Mouse (Mus musculus): ENCODE results near the gene 1810013L24Rik. TPM values are rescaled to one million over a fixed set of nuclear protein-coding genes. Genes with fewer than 3 reads are reported as not detected.
"Not testable (repeated sequence)": the region's sequence is repeated elsewhere in the genome, so short reads cannot be mapped to it uniquely, and the experiment has no call there.

The 1810013L24Rik gene
- total RNA-seq, 2 experiments from 2014 or later: 109 to 113 TPM

DNA sequence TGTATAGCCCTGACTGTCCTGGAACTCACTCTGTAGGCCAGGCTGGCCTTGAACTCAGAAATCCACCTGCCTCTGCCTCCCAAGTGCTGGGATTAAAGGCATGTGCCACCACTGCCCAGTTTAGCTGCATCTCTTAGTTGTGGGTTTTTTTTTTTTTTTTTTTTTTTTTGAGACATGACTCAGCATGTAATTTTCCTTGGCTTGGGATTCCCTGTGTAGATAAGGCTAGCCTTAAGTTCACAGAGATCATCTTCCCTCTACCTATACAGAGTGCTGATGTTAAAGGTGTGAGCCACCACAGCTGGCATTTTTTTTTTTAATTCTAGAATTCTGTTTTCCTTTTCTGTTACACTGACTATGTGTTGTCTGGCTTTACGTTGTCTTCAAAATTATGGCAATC lies 7.7 kb downstream of the 1810013L24Rik start:
- no peak for DNase-seq

DNA sequence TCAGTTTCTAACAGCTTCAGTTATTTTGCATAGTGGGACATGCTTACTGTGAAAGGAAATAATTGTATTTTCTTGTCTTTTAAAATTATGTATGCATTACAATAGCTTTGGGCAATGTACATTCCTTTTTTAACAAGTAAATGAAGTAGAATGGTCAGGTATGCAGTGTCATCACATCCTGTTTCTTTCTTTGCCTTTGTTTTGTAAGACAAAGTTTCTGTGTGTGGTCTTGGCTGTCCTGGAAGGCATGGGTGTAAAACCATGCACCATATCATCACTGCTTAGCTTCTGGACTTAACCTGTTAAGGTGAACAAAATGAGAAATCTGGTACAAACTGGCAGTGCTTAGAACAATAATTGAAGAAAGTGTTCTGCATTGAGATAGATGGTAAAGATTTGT lies 9.0 kb downstream of the 1810013L24Rik start:
- DNase-seq: no peak

DNA sequence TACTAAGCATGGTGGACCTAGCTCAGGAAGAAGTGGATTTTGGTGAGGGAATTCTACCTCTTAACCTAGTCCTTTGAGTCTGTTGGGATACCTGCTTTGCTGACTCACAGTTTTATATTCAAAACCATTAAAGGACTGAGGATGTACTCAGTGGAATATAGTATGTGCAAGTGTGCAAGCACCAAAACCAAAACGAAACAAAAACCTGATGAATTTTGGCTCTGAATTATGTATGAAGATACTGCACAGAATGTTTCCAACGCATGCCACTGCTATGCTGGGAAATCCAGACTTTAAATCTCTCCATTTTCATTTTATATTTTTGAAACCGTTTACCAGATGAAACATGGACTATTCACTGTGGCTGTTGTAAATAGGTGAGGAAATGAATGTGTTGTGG lies 10.7 kb downstream of the 1810013L24Rik start:
- no peak for DNase-seq

DNA sequence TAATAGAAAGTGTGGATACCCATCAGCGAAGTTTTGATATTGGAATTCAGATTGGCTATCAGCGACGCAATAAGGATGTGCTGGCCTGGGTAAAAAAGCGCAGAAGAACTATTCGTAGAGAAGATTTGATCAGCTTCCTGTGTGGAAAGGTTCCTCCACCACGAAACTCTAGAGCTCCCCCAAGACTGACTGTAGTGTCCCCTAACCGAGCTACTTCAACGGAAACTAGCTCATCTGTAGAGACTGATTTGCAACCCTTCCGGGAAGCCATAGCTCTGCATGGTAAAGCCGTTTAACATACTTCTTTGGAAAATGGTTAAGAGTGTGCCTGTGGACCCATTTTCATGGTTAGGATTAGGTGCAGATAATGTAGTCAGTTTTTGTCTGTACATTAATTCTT lies 13.1 kb downstream of the 1810013L24Rik start:
- no peak for DNase-seq

DNA sequence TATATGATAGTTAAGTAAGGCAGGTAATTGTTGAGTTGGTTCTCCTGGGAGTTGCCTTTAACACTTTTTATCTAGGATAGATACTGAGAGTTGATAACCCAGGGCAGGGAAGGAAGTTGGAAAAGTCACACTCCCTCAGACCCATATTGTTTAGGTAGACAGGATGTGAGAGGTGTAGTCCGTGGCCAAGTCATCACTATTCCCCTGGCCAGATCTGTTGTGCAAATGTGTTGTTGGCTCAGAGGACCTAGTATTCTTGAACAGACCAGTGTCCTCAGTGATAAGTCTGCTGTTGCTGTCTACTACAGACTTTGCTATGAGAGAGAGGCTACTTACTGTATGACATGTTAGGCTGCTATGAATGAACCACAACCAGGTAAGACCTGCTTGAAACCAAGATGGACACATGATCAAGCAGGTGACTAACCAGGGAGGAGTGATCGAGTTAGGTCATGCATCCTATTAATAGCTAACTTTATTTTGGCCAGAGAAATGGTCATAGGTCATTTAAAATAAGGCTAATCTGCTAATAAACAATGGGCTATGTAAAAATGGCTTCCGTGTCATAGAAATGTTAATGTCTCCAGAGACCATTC lies 13.8 kb downstream of the 1810013L24Rik start:
- DNase-seq: no peak

DNA sequence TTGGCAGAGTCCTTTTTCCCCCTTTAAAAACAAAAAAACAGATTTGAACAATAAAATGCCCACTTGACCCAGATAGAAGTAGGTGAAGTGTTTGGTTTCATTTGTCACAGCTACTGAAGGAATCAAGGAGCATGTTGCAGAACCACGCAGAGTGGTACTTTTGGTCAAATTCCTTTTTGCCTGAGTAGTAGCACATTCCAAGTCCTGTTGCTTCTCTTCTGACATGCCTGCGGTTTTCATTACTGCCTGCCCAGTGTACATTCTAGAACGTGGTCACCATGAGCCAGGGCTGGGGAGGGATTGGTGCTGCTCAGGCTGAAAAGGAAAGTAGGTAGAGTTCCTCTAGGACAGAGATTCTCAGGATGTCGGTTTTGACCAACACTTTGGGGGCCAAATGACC lies 16.1 kb downstream of the 1810013L24Rik start:
- DNase-seq: no peak

DNA sequence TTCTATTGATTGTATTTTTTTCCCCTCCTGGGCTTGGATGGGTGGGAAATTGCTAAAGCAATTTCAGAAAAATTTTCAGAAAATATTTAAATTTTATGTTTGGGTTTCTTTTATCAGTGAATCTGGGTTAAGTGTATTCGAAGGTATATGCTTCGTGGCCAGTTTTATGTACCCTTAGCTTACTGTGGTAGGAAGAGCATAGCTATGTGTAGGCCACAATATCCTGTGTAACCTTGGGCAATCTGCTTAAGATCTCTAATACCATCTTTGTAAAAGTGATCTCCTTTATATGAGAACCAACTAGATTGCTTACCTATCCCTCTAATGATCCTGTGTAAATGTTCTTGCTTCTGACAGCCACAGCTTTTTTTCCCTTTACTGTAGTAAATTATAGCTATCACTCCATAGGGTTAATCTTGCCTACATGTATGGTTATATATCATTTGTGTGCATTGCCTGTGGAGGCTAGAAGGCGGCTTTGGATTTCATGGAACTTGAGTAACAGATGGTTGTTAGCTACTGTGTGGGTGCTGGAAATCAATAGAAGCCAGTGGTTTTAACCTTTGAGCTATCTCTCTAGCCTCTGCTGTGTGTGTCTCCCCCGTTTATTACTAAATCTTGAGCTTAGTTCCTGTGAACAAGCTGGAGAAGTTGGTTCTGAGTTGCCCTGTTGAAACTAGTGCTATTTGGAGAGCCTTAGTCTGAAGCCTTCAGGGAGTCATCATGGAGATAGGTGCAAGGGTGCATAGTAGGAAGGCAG lies 18.6 kb downstream of the 1810013L24Rik start:
- DNase-seq: no peak

DNA sequence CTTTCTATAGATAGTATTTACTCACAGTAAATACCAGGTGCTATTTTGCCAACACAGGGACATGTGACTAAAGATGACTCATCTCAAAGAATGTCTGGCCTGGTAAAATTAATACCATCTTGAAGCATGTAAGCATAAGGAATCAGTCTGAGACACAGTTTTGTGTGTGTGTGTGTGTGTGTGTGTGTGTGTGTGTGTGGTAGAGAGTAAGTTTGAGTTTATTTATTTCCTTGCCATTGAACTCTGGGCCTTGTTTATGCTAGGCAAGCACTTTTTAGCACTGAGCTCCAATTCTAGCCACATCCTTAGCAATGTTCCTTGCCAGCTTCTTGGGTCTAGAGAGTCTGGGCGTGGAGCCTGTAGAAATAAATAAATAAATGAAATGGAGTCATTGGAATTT lies 20.0 kb downstream of the 1810013L24Rik start:
- no peak for DNase-seq

DNA sequence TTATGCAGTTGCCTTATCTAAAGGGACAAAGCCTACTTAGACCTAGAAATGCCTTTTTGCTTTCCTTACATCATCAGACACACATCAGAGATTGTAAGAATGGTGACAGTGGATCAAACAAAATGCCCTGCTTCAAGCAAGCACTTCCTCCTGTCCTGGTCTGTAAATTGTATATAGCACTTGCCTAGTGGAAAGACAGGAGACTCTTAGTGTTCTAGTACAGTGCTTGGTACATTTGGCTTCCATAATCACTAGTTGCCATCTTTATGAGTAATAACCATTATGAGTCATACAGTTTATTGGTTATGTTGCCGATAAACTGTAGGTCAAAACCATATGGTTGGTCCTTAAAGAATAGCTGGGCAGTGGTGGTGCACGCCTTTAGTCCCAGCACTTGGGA lies 25.2 kb downstream of the 1810013L24Rik start:
- no peak for DNase-seq

DNA sequence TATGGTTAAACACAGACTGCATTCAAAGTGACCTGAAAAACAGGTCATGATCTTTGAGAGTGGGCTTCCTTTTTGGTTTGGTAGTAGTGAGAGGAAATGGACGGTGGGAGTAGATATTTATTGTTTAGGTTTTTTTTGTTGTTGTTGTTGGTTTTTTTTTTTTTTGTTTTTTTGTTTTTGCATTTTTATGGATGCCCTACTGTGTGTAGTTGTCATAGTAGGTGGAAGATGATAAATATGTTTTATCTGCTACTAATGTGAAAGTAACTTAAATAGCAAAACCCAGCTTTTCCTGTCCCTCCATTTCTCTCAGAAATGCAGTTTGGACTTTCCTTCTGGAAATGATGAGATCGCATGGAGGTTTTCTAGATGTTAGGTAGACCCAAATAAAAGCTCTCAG lies 26.9 kb downstream of the 1810013L24Rik start:
- DNase-seq: no peak

DNA sequence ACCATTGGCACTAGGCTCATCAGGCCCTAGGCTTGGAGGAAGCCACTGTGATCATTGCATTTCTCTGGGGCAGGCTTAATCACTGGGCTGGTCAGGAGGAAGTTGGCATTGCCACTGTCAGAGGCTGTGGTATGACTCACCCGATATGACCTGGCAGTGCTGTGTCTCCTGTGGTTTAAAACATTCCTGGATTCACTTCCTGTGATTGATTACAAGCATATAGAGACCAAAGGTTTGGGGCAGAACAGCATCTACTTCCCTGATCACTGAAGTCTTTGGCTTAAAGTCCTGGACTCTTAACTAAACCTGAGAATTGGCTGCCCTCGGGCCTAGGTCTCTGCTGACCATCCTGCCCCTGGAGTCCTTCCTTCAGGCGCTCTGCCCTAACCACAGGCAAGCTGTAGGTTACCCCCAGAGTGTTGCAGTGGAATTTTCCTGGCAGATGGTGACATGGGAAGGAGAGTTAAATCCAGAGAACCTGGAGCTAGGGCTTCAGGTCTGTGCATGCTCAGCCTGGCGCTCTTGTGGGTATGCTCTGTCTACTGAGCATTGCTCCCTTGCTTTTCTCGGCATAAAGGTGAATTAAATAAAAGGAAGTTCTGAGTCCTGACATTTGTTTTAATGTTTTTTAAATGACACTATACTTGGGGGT lies 32.6 kb downstream of the 1810013L24Rik start:
- no peak for DNase-seq

DNA sequence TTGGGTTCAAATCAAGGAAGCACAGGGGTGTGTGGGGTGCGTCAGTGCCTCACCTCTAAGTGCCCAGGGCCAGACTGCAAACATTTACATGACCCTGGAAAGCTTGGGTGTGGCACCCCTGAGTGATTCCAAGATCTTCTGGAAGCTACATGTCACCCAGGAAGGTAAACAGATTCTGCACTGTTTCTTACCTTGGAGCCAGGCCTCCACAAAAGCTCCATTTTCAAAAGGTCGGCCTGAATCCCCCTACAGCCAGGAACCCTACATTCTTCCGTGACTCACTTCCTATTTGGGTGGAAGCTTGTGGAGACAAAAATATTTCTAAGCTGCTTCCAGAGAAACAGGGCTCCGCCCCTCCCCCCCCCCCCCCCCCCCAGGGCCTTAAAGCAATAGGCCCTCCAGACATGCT lies 34.3 kb downstream of the 1810013L24Rik start:
- DNase-seq: no peak

DNA sequence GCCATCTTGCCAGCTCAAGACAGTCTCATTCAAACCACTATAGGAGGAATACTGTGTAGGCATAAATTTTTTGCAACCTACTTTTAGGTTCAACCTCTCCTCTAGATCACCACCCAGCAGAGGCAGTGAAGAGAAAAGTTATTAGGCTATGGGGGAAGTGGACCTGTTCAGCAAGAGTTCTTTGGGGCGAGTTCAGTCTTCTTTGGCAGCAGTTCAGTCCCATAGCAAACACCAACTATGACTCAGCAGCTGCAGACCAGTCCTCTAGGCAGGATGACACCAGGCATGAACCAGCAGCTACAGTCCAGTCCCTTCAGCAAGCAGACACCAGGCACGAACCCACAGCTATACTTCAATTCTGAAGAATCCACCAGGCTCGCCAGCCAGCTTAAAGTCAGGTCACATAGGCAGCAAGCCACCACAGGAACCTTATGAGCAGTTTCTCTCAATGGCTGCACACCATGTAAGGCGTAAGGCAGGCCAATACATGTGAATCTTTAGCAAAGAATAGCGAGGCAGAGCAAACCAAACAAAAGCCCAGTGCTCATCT lies 37.6 kb downstream of the 1810013L24Rik start:
- no peak for DNase-seq

DNA sequence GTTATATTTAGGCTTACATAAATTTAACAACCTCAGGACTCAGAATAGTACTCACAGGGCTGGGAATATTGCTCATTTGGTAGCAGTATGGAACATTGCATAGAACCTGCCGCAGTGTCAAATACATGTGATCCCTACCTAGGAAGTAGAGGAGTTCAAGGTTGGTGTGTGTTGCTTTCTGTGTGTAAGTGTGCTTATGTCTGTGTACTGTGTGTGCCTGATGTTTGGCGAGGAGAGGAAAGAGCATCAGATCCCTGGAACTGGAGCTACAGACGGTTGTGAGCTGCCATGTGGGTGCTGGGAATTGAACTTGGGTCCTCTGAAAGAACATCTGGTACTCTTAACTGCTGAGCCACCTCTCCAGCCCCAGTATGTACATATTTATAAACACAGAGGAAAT lies 38.6 kb downstream of the 1810013L24Rik start:
- DNase-seq: no peak

DNA sequence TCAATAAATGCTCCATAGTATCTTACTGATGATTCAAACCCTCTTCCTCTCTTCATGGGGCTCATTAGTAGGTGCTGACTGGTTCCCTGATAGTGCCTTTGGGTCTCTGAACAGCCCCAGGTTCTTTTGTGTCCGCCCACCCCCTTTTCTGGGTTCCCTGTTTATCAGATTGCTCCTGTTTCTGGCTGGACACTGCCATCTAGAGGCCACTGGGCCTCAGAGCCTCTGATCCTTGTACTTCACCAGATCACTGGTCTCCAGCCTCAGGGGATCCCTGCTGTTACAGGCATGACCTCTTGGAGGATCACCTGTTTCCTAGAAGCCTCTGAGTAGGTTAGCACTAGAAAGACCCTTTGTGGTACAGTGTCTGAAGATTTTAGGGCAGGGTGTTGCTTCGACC lies 39.8 kb downstream of the 1810013L24Rik start:
- peak; percentile 65 to 66 for DNase-seq

DNA sequence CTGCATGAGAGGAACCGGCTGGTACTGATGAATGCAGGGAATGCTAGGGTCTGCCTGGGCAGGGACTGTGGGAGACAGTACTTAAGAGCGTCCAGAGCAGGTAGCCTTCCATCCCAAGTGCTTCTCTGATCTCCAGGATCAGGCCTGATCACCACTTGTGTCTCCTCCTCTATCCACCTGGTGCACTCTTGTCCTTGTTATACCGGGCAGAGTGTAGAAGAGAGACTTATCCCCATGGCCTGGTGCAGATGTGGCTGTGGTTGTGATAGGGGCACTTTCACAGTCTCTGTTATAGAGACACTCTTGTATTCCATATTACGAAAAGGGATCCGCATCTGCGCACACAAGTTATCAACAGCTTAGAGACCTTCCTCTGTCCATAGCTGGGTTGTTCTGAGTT lies 41.5 kb downstream of the 1810013L24Rik start:
- no peak for DNase-seq

DNA sequence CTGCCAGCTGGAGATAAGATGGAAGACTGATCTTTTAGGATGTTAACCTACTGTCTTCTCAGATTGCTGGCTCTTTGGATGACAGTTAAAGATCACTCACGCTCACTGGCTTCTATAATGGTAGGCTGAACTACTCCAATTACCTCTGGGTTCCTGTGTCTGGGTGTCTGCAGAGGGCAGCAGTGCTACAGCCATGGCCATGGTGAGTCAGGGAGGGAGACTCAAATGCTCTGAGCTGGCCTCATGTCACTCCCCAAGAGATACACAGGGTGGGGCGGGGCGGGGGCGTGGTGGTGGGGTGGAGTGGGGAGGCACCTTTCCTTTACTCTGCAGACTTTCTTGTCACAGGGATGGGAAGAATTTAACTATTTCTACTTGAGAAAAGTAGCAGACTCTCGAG lies 42.1 kb downstream of the 1810013L24Rik start:
- no peak for DNase-seq

DNA sequence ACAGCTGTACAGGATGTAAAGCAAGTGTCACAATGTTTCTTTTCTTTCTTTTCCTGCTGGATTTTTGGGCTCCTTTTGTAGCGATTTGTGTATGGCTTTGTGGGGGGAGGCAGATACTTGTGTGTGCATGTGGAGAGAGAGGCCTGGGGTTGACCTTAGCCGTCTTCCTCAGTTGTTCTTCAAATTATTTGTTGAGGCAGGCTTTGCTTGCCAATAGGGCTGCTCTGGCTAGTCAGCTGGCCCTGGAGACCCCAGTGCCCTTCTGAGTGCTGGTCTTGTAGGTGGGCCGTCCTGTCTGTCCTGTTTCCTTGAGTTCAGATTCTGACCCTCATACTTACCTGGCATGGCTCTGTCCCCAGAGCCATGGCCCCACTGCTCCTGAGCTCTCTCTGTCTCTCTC lies 42.6 kb downstream of the 1810013L24Rik start:
- no peak for DNase-seq

DNA sequence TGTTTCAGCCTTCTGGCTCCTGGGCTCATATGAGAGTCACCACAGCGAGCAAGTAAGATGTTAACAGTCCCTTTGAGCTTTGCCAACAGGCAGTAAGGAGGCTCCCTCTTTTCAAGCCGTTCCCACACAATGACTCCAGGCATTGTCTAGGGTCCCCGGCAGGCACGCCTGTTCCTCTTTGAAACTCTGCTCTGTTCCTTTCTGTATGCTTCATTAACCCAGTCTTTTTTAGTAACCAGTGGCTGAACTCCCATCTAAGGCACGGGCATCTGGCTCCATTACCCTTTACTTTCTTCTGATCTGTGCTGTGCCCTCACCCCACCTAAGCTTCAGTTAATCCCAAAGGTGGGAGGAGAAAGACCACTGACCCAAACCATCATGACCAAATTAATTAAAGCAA lies 50.2 kb downstream of the 1810013L24Rik start:
- DNase-seq: no peak

DNA sequence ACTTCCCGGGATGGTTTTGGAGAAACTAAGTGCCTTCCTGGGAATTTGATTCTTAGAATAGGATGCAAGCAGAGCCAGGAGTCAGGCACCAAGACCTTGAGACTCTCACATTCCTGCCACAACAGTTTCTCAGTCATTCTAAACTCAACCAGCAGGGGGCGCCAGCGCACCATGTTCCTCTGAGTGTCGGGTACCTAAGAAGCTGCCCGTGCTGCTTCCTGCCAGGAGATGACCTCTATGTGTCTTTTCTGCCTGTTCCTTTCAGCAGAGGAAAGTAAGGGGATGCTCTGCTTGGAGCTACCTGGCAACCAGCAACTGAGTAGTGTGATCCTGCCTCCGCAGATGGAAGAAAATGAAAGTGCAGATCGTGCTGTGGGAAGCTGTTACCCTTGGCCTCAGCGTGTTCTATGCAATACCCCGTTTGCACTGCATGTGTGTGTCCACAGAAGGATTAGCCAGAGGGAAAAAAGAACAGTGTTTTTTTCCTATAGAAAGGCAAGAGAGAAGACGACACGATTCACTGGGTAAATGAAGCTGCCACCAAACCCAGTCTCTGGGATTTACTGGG lies 53.9 kb downstream of the 1810013L24Rik start:
- peak; percentile 88 to 92 for DNase-seq

DNA sequence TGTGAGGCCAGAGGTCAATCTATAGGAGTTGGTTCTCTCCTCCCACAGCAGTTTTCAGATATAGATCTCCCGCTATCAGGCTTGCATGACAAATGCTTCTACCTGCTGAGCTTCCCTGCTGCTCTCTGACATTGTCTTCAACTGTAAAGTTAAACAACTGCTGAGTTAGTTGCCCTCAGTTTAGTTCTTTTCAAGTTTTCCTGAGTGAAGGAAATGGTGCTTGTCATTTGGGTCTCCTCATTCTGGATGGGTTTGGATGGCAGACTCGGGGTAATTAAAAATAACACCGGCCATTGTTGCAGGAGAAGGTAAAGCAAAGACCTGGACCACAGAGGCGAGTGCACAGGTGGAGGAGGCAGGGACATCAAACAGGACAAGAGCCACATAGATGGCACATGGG lies 64.3 kb downstream of the 1810013L24Rik start:
- DNase-seq: not testable (repeated sequence)

DNA sequence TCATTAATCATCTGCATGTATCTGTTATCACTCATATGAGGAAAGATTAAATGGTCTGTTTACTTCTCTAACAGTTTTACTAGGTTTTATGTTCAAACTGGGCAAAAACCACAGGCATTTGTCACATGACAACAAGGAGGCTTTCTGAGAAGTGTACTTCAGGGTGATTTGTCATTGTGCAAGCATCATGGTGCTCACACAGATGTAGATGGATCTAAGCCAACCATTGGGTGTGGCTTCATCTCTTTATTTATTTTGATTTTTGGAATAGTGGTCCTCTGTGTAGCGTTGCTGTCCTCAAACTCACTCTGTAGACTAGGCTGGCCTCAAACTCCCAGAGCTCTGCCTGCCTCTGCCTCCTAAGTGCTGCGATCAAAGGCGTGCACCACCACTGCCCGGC lies 65.4 kb downstream of the 1810013L24Rik start:
- no peak for DNase-seq

DNA sequence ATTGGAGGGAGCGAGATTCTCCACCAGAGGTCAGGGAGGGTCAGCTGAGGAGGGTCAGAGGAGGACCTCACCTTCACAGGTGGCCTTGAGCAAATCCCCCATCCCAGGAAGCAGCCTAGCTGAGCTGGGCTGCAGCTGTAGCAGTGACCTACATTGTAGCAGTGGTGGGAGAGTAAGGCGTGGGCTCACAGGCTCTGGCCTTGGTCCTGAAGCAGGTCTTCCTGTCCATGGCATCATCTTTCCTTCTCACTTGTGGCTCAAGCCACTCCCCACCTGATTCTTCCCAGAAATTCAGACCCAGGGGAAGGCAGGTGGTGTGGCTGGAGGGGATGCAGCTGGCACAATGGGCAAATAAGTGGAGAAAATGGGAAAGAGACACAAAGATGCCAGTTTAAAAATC lies 76.2 kb downstream of the 1810013L24Rik start:
- DNase-seq: not testable (repeated sequence)

All from layer of hippocampus, postnatal 36 days (tissue).